Mouse (Mus musculus) kidney, adult 2 months (tissue): Measurements from ENCODE around the gene Rab4a.

Experiments used
- CTCF ChIP-seq: fragments of 200-500 bp; conservative IDR thresholded peaks from 2 replicates; pipeline ENCODE4 v1.5.1; 2011; ENCODE audit warnings: low read depth, mild to moderate bottlenecking, control low read depth, low read length, moderate library complexity, mixed read lengths; ENCODE audit not compliant: insufficient read depth, insufficient read length
- POLR2A ChIP-seq: fragments of 200-500 bp; IDR thresholded peaks from one replicate; pipeline ENCODE4 v1.6.1; 2011; ENCODE audit warnings: low read depth, low read length, control low read depth

GRCm38 (mm10) chr8:123858941-123859647 lies 53.3 kb downstream of the Rab4a start:
- TF ChIP-seq CTCF (no peak), POLR2A (no peak)
